Mouse (Mus musculus) frontal cortex, postnatal 36 days (tissue): ENCODE results near the gene Piezo1.
"Not testable (repeated sequence)": the region's sequence is repeated elsewhere in the genome, so short reads cannot be mapped to it uniquely, and the experiment has no call there.

ENCODE experiments used
- DNase-seq, 2 experiments: peaks; one replicate each; pipeline ENCODE4 v3.0.0; 2022; ENCODE audit warnings: low spot score in 2 of 2

The Piezo1 gene

DNA sequence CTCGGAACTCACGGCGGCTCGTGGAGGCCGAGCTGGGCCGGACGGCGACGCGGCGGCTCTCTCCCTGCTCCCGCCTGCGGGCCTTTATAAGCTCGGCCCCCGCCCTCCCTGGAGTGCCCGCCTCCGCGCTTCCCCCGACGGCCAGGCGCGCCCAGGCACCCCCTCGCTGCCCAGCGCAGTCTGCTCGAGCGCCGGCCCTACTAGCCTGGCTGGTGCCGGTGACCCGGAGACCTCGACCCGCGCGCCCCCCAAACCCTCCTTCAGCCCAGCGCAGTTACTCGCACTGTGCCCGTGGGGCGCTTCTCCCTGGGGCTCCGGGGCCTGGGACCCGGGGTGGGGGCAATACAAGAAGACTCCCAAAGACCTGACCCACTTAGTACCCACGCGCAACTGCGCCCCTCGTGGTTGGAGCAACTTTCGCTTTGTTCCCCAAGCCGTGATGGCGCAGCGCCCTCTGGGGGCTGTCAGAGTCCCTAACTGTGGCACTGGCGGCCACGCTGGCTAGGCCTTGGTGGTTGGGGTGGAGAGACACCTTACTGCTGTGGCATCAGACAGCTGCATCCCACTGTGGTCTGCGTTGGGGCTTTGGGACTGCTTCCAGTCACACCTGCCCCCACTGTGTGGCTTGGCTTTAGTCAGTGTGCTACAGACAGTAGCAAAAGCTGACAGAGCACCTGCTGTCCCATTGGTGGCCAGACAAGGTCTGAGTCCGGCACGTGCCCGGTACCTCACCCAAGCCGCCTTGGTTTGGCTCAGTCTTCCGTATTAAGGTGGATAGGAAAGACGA lies at the start of gene Piezo1:
Gene Piezo1, minus strand, starts transcription at position 65 of the 787 bp plus-strand sequence.
- DNase-seq, result peak; percentile 80 to 83

DNA sequence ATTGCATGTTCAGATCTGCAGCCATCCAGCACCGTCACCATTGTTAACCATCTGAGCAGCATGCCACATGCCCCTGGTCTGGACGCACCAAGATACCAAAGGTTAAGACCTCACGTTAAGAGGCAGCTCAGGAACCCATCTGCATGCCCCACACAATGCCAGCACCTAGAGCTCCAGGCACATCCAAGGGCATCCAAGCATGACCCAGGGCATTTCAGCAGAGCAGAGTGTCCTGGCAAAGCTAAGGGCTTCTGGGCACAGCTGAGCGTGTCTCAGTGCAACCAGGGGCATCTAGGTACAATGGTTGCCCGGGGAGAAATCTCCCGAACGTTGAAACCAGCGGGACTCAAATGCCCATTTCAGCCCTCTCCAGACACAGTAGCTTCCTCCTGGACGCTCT lies 49.5 kb upstream of the Piezo1 start:
- no peak for DNase-seq

DNA sequence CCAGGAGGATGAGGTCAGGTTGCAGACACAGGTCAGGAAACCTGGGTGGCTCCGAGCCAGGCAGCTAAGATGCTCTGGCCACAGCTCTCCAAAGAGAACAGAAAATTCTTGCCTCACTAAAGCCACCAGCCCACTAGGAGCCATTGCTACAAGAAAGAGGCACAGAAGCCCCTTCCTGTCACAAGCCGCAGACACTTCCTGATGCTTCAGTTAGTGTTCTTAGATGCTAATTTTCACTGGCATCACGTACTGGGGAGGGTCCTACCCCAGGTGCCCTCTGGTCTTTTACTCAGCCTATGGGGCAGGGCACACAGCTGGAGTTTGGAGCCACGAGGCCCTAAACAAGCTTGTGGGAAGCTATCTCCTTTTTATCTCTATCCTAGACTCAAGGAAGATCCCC lies 44.9 kb upstream of the Piezo1 start:
- no peak for DNase-seq

DNA sequence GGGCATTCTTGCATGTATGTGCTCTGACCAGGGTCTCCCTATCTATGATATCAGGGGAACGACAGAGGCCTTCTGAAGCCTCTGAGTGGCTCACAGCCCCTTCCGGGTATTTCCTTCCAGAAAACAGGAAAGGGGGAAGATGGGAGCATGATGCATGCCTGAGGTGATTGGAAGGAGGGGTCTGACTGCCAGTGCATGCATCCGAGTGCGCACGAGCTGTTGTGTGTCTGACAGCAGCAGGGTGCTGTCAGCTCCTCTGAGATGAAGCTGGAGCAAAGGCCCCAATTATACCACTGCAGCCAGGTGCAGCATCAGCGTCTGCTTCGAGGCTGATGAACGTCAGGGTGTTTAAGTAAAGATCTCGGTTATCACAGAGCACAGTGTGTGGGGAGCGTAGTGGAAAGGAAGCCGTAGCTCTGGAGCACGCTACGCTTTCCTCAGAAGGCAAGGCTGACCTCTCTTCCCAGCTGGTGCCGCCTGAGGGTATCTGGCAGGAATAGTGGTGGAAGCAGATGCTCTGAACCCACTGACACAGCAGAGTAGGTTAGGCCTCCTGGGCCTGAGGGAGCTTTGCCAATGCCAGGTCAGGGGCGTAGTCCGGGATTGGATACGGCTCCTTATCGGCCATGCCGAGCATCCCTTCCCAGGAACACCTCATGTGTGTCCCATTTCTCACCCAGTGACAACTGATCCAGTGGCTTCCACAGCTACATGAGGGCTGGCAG lies 42.8 kb upstream of the Piezo1 start:
- DNase-seq, result no peak

DNA sequence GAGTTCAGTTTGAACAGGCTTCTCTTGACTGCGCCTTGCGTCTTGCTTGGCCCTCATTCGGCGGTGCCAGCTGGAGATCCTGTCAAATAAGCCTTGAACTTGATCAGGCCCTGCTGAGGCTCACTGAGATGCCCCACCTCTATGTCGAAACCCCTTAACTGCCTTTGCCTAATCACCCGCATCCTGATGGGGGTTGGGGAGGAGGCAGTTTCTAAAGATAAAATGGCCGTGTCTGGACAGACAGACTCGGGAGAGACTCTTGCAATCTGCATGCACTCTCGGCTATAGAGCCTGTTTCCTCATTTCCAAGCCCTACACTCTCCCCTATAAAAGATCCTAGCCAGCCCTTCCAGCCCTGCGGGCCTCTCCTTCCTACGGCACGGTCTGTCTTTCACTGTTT lies 42.1 kb upstream of the Piezo1 start:
- no peak for DNase-seq

DNA sequence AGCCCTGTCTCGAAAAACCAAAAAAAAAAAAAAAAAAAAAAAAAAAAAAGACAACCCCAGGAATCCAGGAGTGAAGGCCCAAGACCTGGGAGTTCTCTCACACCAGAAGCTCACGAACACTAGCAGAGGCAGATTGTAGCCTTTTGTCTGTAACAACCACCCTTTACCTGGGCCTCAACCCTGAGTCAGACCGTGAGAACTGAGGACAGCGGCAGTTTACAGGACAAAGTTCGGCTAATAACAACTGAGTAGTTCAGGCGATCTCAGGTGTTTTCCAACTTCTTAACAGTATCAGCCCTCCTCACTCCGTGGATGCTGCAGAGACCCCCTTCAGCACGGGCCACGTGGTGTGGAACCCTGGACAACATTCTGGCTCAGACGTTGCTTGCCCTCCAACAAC lies 35.6 kb upstream of the Piezo1 start:
- DNase-seq, result no peak

DNA sequence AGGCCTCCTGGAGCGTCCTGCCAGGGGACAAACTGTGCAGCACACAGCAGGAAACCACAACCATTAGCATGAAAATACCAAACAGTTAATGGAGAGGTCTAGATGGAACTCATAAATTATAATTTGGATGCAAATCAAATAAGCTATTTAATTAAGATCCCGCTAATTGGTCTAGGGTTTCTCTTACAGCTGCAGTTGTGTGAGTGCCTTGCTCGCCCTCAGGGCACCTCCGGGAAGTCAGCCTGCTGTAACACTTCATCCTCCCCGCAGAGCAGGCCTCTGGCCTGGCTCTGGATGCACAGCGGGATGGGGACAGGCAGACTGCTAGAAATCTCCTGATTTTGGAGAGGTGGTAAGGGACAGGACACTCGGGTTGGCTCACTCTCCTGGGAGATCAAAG lies 35.0 kb upstream of the Piezo1 start:
- DNase-seq, result no peak

DNA sequence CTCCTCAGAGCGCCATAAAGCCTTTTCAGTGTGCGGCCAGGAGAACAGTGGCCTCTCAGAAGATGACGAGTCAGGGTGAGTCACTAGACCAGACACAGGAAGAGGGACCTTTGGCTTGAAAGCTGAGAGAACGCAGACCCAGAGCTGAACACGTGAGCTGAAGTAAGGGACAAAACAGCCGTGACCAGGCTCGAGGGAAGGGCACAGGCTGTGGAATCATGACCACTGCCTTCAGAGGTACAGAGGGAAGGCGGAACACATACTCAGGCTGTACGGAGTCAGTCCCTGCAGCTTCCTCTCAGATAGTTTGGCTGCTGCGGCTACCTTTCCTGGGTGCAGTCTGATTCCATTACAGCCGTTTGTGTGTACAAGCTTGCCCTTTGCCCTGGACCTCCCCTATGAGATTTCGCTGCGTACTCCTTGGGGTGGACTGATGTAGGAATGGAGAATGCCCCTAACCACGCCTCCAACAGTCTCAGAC lies 34.3 kb upstream of the Piezo1 start:
- DNase-seq, result no peak

DNA sequence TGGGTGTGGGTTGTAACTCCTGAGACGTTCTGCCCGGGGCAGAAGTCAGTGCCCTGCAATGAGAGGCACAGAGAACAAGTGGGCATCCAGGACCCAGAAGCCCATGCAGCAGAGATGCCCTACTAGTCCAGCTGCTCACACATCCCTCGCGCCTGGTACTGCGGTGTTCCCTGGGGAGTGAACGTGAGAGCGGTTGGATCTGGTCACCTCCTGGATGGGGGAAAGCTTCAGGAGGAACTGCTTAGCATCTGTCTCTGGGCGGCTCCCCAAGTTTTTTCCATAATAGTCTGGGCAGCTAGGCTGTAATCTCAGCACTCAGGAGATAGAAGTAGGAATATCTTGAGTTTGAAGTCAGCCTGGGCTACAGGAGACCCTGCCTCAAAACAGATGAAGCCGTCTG lies 33.9 kb upstream of the Piezo1 start:
- DNase-seq, result no peak

DNA sequence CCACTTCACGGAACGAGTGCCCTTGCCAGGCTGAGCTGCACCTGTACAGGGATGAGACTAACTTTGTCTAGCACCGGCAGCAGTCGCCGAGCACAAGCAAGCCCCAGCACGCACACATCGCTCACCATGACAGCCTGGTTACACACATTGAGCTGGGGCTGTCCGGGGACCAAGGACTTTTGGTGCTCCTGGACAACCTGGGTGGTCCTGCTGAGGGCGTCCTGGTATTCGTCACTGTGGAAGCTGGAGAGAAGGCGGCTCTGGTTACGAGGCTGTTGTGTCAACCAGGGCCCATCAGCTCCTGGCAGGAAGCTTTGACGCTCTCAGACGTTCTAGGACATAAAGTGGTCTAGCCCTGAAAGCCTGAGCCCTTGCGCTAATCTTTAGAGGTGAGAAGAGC lies 29.8 kb upstream of the Piezo1 start:
- no peak for DNase-seq

DNA sequence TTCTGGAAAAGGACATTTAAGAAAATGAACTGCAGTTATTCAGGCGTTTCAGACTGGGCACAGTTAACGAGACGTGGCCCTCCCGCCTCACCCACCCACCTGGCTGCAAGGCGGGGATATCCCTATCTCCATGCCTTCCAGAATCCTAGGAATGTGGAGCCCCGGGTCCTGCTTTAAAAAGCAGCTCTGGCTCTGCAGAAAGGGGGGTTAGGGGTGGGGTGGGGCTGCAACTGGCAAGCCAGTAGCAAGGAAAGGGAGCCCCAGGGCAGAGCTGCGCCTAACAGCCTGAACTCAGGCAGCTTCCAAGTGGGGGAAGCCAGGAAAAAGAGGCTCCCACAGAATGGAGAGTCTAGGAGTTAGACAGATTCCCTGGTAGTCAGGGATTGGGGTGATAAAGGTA lies 28.1 kb upstream of the Piezo1 start:
- DNase-seq, result no peak

DNA sequence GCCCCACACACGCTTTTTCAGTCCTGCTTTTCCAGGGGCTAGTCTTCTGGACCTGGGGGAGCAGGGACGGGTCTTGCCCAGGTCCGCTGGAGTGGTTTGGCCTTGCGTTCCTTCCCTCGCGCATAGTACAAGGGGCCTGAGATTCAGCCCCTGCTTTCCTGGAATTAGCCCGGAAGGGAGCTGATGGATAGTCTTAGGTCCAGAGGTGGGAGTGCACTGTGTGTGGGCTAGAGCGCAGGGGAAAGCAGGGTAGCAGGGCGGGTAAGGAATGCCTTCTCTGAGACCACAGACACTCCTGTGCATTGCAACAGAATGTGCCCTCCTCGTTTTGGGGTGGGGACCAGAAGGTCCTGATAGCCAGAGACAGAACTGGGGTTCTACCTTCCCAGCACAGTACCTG lies 26.0 kb upstream of the Piezo1 start:
- DNase-seq, result no peak

DNA sequence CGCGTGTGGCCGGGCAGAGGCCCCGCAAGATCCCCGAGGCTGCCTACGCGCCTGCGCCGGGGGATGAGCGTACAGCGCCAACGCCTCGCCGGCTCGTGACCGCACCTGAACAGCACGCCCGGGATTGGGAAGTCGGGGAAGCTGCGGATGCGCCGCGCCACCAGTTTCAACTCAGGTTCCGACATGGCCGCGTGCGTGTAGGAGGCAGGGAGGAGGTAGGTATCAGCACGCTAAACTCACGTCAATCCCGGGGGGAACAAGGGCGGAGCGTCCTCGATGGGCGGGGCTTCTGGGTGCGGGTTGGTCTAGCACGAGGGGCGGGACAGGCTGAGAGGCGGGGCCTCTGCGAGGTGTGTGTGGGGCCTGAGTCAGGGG lies 25.5 kb upstream of the Piezo1 start, which contains the start of gene Aprt:
Gene Aprt, minus strand, starts transcription at position 262 of the 375 bp plus-strand sequence.
- DNase-seq, result peak; percentile 91 to 93

DNA sequence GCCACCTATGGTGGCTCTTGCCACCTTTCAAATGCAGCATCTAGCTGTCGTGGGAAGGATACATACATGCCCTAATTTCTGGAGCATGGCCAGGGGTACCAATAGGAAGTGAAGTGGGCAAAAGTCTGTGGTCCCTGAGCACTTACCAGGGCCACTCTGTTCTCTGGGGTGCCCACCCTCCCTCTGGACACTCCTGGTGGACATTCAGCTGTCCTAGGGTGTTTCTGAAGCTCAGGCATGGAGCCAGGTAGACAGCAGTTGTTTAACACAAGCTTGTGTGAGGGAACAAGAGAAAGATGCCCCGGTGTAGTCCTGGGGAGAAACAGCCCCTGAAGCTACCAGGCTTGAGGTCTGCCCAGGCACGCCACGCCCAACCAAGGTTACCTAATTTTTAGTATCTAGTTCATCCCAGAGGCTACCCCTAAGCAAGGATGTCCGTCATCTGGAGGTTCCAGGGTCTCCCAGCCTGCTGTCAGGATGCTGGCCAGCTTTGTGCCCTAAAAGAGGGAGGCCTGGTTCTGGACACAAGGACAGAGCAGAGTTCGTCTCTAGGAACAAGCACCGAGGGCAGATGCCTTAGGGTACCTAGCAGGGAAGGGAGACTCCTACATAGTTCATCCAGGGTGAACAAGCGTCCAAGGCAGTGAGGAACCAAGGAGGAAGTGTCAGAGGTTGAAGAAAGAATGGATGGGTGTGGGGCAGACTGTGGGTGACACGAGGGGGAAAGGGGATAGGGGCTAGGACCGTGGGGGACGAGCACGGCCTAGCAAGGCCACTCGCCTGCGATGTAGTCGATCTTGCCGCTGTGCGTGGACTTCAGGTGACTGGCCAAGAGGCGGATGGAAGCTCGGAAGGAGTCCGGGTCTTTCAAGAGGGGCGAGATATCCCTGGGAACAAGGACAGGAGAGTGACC lies 24.9 kb upstream of the Piezo1 start:
- peak in 1 of 2 experiments; percentile 14 for DNase-seq

DNA sequence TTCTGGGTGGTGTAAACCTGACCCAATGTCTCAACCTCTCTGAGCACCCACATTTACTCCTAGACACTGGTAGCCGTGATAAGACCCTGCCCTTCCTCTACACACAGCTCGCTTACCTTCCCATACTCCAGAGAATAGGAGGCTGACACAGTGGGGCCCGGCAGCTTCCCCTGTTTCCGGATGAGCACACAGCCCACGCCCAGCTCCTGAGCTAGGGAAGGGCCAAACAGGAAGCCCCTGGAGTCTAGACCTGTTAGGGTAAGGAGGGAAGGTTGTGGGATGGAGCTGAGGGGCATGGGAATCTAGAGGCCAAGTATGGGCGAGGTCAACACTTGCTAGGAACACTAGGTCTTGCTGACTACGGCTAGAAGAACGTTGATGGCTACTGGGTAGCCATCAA lies 24.2 kb upstream of the Piezo1 start:
- DNase-seq, result no peak

DNA sequence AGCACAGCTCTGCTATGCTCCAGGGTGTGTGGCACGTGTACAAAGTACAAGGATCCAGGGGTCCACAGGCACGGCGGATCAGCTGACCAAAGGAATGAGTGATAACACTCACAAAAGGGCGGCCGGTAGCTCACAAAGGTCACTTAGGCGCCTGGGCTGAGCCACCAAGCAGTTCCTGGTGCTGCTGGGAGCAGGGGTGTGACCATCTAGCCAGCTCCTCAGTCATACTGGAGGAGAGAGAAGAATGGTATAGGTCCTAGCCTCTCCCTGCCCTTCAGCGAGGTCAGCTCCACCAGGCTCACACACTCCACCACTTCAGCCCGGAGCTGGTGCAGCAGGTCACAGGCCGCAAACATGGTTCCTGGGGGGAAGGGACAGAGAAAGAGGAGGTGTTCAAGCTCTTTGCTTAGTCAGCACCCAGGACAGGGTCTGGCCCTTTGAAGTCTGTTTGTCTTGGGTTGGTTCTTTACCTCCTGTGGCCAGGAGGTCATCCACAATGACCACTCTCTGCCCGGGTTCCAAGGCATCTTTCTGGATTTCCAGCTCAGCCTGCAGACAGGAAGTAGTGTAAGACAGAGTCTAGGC lies 23.6 kb upstream of the Piezo1 start:
- no peak for DNase-seq

DNA sequence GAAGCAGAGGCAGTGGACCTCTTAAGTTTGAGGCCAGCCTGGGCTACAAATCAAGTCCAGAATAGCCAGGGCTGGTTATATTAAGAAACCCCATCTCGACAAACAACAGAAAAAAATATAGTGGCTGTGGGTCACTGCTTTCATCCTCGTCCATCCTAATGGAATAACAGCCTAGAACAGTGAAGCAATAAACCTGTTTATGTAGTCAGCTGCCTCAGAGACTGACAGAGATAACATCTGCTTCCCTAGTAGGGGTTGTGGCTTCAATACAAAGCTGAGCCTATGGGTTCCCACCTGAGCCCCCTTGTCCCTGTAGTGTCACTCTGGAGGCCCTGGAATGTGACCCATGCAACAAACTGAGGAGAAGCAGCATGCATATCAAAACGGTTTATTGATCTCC lies 23.1 kb upstream of the Piezo1 start:
- no peak for DNase-seq

DNA sequence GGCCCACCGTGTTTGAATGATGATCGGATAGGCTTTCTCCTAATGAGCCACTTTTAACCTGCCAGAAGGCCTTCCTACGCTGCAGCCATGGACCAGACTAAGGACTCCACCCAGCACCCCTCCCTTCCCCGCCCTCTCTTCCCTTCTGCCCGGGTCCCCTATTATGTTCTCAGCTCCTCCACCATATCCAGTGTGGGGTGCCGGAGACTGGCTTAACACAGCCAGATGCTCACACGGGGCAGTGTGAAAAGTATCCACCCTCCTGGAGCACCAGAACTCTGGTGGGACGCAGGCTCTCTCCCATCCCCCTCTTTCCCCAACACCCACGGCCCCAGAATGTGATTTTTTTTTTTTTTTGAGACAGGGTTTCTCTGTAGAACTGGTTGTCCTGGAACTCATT lies 22.4 kb upstream of the Piezo1 start:
- DNase-seq, result no peak

DNA sequence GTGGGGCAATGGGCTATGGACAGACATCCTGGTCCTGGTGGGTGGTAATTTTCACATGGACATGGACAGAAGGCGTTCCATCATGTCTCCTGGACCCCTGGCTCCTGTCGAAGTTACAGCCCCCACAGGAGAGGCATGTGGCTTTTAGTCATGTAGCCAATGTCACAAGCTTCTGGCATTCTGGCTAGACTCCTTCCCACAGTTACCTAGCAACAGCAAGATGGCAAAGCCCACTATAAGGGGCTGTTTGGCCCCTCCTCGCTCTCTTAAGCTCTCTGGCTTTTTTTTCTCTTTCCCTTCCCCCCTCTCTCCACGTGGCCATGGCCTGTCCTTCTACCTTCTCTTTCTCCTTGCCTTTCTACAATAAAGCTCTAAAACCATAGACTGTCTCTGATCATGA lies 22.0 kb upstream of the Piezo1 start:
- DNase-seq, result not testable (repeated sequence)

DNA sequence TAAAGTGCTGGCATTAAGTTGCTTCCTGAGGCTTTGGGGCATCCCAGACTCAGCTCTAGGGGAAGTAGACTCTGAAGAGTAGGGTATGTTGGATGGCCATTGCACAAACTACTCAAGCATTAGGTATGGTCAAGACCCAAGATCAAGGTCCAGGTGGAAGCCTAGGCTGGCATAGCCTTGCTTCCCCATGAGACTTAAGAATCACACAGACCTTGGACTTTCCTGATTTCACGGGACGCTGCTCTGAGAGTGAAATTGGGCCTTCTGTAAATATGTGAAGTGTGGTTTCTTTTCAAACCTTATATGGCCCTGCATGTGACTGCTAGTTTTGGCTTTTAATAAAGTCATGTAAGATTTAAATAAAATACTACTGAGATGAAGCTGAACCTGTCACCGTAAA lies 21.6 kb upstream of the Piezo1 start:
- DNase-seq, result no peak

DNA sequence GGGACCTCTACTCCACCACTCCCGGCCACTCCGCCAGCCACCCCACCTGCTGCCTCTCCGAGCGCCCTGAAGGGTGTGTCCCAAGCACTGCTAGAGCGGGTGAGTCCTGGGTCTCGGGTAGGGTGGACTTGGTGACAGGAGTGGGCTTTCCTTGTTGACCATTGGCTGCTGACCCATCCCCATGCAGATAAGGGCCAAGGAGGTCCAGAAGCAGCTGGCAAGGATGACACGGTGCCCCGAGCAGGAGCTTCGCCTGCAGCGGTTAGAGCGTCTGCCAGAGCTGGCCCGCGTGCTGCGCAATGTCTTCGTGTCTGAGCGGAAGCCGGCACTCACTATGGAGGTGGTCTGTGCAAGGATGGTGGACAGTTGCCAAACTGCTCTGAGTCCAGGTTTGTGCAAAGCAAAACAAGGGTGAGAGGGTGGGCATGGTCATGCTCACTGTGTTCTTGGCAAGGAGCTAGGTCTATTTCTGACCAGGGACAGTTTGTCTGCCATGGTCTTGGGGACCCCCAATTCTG lies 20.7 kb upstream of the Piezo1 start:
- DNase-seq, result no peak

DNA sequence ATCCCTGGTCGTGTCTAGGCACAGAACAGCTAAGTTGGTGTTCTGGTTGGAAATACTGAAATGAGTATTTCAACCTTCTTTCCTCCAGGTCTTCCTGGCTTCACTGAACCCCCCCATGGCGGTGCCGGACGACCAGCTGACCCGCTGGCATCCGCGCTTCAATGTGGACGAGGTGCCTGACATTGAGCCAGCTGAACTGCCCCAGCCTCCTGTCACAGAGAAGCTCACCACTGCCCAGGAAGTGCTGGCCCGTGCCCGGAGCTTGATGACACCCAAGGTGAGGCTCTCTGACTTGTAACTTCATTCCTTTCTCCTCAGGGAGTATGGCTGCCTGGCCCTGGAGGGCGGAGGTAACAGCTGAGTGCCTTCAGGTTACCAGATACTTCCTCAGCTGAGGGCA lies 20.0 kb upstream of the Piezo1 start:
- DNase-seq, result no peak
